Mouse (Mus musculus) urinary bladder, postnatal 10 days (tissue): ENCODE results near the gene Fcrlb.
"Not testable (repeated sequence)": the region's sequence is repeated elsewhere in the genome, so short reads cannot be mapped to it uniquely, and the experiment has no call there.

Source experiments
- DNase-seq: peaks from one replicate; pipeline ENCODE4 v3.0.0; 2022; ENCODE audit warnings: low spot score

Gene Fcrlb

GRCm38 (mm10) chr1:170912891-170913615, at the start of gene Fcrlb:
TSS of gene Fcrlb (minus strand) at chr1:170912941.
- DNase-seq, result no peak

- no peak for DNase-seq
Observed at GRCm38 (mm10) chr1:170962301-170962700, 49.6 kb upstream of the Fcrlb start.

DNA sequence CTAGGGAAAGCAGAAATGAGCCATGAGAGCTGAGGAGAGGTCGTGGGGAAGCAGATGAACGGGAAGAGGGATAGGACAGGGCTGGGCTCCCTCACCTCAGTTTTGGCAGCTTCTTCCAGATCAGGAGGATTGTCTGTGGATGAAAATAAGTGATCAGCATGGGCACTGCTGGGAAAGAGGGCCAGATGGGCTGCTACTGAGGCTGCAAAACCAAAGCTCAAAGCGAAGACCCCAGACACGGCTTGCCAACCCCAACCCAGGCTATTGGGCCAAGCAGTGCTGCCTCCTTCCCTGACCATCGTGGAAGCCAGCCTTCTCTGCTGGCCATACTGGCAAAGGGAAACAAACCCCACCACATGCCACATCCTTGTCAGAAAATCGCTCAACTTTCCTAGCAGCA, 48.4 kb upstream of the Fcrlb start:
- DNase-seq, result no peak

DNA sequence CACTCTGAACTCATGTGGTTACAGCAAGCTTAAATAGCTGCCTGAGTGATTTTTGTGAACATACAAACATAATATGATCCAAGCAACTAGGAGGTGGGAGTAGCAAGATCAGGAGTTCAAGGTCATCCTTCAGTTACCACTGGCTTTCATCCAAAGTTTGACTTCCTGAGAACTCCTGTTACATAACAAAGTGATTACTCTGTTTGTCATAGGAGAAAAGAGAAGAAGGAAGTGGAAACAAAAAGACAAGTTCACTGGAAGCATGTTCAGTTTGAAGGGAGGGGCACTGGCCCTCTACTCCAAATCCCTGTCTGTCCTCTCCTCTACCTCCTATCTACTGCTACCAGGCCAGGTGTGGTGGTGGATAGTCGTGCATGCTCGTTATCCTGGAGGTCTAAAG, 47.0 kb upstream of the Fcrlb start:
- DNase-seq, result no peak

GRCm38 (mm10) chr1:170958225-170958624, 45.5 kb upstream of the Fcrlb start:
- DNase-seq, result no peak

DNA sequence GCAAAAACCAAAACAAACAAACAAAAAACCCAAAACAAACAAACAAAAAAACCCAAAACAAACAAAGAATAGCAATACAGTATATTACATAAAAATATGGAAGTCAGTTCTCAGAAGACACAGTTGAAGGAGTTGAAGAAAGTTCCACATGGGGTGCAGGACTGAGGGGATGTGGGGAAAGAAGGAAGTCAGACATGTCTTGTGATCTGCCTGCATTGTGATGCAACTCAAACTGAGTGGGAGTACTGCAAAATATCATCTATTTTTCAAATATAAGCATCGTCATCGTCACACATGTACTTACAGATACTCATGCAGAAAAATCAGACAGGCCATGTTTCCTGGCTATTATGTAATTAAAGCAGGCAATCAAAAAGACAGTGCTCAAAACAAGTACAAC, 40.5 kb upstream of the Fcrlb start:
- DNase-seq, result no peak

- DNase-seq, result no peak
Observed at GRCm38 (mm10) chr1:170950772-170951171, 38.0 kb upstream of the Fcrlb start.

GRCm38 (mm10) chr1:170944908-170945307, 32.2 kb upstream of the Fcrlb start:
- DNase-seq, result not testable (repeated sequence)

- not testable (repeated sequence) for DNase-seq
Observed at GRCm38 (mm10) chr1:170944151-170944550, 31.4 kb upstream of the Fcrlb start.

GRCm38 (mm10) chr1:170939255-170939654, 26.5 kb upstream of the Fcrlb start:
- no peak for DNase-seq

GRCm38 (mm10) chr1:170934383-170934782, 21.6 kb upstream of the Fcrlb start:
- no peak for DNase-seq

- no peak for DNase-seq
Observed at GRCm38 (mm10) chr1:170933940-170934339, 21.2 kb upstream of the Fcrlb start.

DNA sequence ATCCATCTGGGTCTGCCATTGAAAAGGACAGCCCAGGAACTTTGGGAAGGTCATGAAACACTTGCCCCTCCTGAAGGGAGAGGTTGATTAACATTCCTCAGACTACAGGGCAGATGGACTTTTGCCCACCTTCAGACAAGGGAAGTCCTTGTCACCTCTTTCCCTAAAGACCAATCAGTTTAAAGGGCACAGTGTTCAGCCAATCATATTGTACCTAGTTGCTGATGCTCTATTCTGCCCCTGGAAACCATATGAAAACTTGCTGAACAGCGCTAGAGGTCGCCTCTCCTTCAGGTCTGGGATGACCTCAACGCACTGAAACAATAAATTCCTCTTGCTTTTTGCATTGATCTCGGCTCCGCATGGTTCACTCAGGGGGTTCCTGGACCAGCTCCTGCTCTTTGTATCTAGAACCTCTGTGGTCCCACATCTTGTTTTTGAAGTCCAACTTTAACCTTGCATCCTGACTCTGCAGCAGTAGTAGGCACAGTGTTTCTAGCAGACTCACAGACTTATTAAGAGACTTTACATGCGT, 20.7 kb upstream of the Fcrlb start:
- no peak for DNase-seq

GRCm38 (mm10) chr1:170932043-170932442, 19.3 kb upstream of the Fcrlb start:
- DNase-seq, result no peak

- no peak for DNase-seq
Observed at GRCm38 (mm10) chr1:170929245-170929644, 16.5 kb upstream of the Fcrlb start.

GRCm38 (mm10) chr1:170928467-170928866, 15.7 kb upstream of the Fcrlb start:
- no peak for DNase-seq

DNA sequence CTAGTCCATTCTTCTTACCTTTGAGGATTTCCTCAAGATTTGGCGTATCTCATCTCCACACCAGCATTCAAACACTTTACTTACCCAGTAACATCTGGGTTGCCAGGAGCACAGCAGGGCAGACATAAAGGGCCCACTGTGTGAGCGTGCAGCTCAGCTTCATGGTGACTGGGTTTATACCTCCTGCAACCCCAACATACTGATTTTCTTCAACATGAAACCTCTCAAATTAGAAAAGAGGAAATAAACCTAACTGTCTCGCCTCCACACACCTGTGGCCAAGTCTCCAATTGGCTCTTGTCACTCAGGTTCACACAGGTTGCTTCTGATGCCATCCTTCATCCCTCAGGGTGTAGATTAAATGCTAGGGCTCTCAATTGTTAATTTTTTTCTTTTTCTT, 14.6 kb upstream of the Fcrlb start, which contains the start of gene Fcrla:
Gene Fcrla (minus strand): TSS at position 206 of the 400 bp plus-strand sequence.
- no peak for DNase-seq

GRCm38 (mm10) chr1:170926941-170927340, 14.2 kb upstream of the Fcrlb start:
- DNase-seq, result no peak

GRCm38 (mm10) chr1:170924485-170924884, 11.7 kb upstream of the Fcrlb start:
- DNase-seq, result no peak

DNA sequence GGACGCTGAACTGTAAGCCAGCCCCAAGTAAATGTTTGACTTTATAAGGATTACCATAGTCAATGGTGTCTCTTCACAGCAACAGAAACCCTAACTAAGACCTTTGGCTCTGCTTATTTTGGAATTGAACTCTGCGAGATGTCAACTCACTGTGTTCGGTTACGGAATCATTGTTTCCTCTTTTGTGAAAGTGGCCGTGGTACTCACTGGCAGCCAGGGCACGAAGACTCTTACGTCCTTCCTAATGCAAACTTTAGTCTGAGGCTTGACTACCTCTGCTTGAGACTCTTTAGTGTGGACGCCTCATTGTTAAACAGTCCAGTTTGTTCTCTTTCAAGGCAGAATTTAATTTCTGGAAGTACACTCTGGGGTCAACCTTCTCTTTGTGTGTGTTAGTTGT, 6.6 kb upstream of the Fcrlb start:
- no peak for DNase-seq

- no peak for DNase-seq
Observed at GRCm38 (mm10) chr1:170915657-170916056, 2.9 kb upstream of the Fcrlb start.

- no peak for DNase-seq
Observed at GRCm38 (mm10) chr1:170911907-170912660, 657 bp downstream of the Fcrlb start.

DNA sequence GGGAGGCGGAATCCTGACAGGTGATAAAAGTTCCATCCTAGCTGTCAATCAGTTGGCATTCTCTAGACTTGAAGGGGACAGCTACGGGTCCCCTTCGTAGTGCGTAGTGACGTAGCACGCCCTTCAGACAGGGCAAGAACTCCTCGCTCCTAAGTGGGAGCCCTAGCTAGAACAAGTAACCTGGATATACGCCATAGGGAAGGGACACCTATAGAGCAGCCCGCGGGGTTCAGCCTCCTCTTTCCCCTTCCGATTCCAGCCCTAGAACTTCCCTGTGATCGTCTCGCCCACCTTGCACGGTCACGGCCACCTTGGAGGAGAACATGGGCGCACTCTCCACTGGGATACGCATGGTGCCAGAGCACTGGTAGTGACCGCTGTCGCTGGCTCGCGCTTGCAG, 4.4 kb downstream of the Fcrlb start:
- no peak for DNase-seq
